Mouse (Mus musculus): ENCODE results near the gene Sim1.

The Sim1 gene

GRCm38 (mm10) chr10:50901601-50902475, 7.3 kb downstream of the Sim1 start:
- no peak for DNase-seq (ENCODE audit: low spot score in 2 of 2)

GRCm38 (mm10) chr10:50902741-50903715, 8.5 kb downstream of the Sim1 start:
- DNase-seq (ENCODE audit: low spot score in 2 of 2) = no peak

- no peak for DNase-seq (ENCODE audit: low spot score in 2 of 2)
Measured at GRCm38 (mm10) chr10:50903846-50904763, 9.6 kb downstream of the Sim1 start.

GRCm38 (mm10) chr10:50904764-50905701, 10.5 kb downstream of the Sim1 start:
- DNase-seq (ENCODE audit: low spot score in 2 of 2) = no peak

GRCm38 (mm10) chr10:50910400-50910799, 15.8 kb downstream of the Sim1 start:
- no peak for DNase-seq (ENCODE audit: low spot score in 2 of 2)

GRCm38 (mm10) chr10:50910861-50911410, 16.4 kb downstream of the Sim1 start:
- no peak for DNase-seq (ENCODE audit: low spot score in 2 of 2)

- DNase-seq (ENCODE audit: low spot score in 2 of 2) = no peak
Measured at GRCm38 (mm10) chr10:50915607-50916006, 21.1 kb downstream of the Sim1 start.

GRCm38 (mm10) chr10:50929281-50929680, 34.7 kb downstream of the Sim1 start:
- no peak for DNase-seq (ENCODE audit: low spot score in 2 of 2)

- no peak for DNase-seq (ENCODE audit: low spot score in 2 of 2)
Measured at GRCm38 (mm10) chr10:50935673-50936072, 41.1 kb downstream of the Sim1 start.

GRCm38 (mm10) chr10:50973625-50974024, 79.1 kb downstream of the Sim1 start:
- DNase-seq (ENCODE audit: low spot score in 2 of 2) = no peak

GRCm38 (mm10) chr10:50981849-50982248, 87.3 kb downstream of the Sim1 start:
- DNase-seq (ENCODE audit: low spot score in 2 of 2) = no peak

- DNase-seq (ENCODE audit: low spot score in 2 of 2) = no peak
Measured at GRCm38 (mm10) chr10:50983620-50984019, 89.1 kb downstream of the Sim1 start.

- no peak for DNase-seq (ENCODE audit: low spot score in 2 of 2)
Measured at GRCm38 (mm10) chr10:51007798-51008197, 113.2 kb downstream of the Sim1 start.

- DNase-seq (ENCODE audit: low spot score in 2 of 2) = peak in 1 of 2 experiments; percentile 16
Measured at GRCm38 (mm10) chr10:51011391-51012150, 117.0 kb downstream of the Sim1 start.

- DNase-seq (ENCODE audit: low spot score in 2 of 2) = no peak
Measured at GRCm38 (mm10) chr10:51014901-51015300, 120.3 kb downstream of the Sim1 start.

- no peak for DNase-seq (ENCODE audit: low spot score in 2 of 2)
Measured at GRCm38 (mm10) chr10:51015362-51015761, 120.8 kb downstream of the Sim1 start.

GRCm38 (mm10) chr10:51023308-51024279, 129.0 kb downstream of the Sim1 start:
- no peak for DNase-seq (ENCODE audit: low spot score in 2 of 2)

Data from spleen, postnatal 10 days (tissue).